Mouse (Mus musculus) brain, embryonic 14.5 days (tissue): Measurements from ENCODE around the gene Pik3r5. TPM values are rescaled to one million over a fixed set of nuclear protein-coding genes. Genes with fewer than 3 reads are reported as not detected.

Experiments used
- DNase-seq: peaks from one replicate; pipeline ENCODE4 v3.0.0-alpha.2; 2011; ENCODE audit warnings: low read depth
- CTCF ChIP-seq: fragments of 200-500 bp; IDR thresholded peaks from 2 replicates; pipeline ENCODE4 v1.5.1; 2012; ENCODE audit warnings: inconsistent platforms, mild to moderate bottlenecking, moderate library complexity, borderline replicate concordance; ENCODE audit not compliant: insufficient read depth, insufficient read length; ENCODE audit errors: extremely low read depth
- POLR2A ChIP-seq: fragments of 200-500 bp; IDR thresholded peaks from 2 replicates; pipeline ENCODE4 v1.6.1; 2012; ENCODE audit warnings: mild to moderate bottlenecking, inconsistent platforms, borderline replicate concordance; ENCODE audit not compliant: poor library complexity, insufficient read depth, insufficient read length, severe bottlenecking; ENCODE audit errors: extremely low read depth
- polyA plus RNA-seq: library from polyadenylated mRNA; depleted of rRNA; stranded (reverse); fragments of >200 nt; gene quantifications from 2 replicates; pipeline ENCODE4 v1.2.3, GENCODE M21; 2012

Gene Pik3r5
- polyA plus RNA-seq, 1 experiment, result 0.74 TPM

GRCm38 (mm10) chr11:68434697-68435096 lies 2.8 kb downstream of the Pik3r5 start:
- no peak for DNase-seq
- no peak for TF ChIP-seq CTCF
- no peak for TF ChIP-seq POLR2A

GRCm38 (mm10) chr11:68435601-68436000 lies 3.7 kb downstream of the Pik3r5 start:
- TF ChIP-seq POLR2A (no peak), CTCF (no peak)
- DNase-seq, result no peak

GRCm38 (mm10) chr11:68436376-68436775 lies 4.5 kb downstream of the Pik3r5 start:
- DNase-seq, result no peak
- no peak for TF ChIP-seq CTCF

GRCm38 (mm10) chr11:68440100-68440499 lies 8.2 kb downstream of the Pik3r5 start:
- no peak for DNase-seq

GRCm38 (mm10) chr11:68440965-68441364 lies 9.0 kb downstream of the Pik3r5 start:
- TF ChIP-seq POLR2A (no peak), CTCF (no peak)
- no peak for DNase-seq

More at GRCm38 (mm10) chr11:68440100-68440499, 8.2 kb downstream of the Pik3r5 start:
- TF ChIP-seq CTCF (no peak), POLR2A (no peak)

GRCm38 (mm10) chr11:68442346-68442745 lies 10.4 kb downstream of the Pik3r5 start:
- DNase-seq, result no peak
- TF ChIP-seq CTCF, result no peak
- TF ChIP-seq POLR2A, result no peak

- no peak for DNase-seq
- TF ChIP-seq POLR2A (no peak), CTCF (no peak)
Observed at GRCm38 (mm10) chr11:68442983-68443638, 11.2 kb downstream of the Pik3r5 start.

- no peak for TF ChIP-seq CTCF
Observed at GRCm38 (mm10) chr11:68445901-68446300, 14.0 kb downstream of the Pik3r5 start.

GRCm38 (mm10) chr11:68446547-68446946 lies 14.6 kb downstream of the Pik3r5 start:
- no peak for TF ChIP-seq CTCF
- TF ChIP-seq POLR2A, result no peak
- DNase-seq, result no peak

More at GRCm38 (mm10) chr11:68445901-68446300, 14.0 kb downstream of the Pik3r5 start:
- no peak for DNase-seq

GRCm38 (mm10) chr11:68447242-68447641 lies 15.3 kb downstream of the Pik3r5 start:
- DNase-seq, result no peak
- no peak for TF ChIP-seq POLR2A
- no peak for TF ChIP-seq CTCF

GRCm38 (mm10) chr11:68448356-68448755 lies 16.4 kb downstream of the Pik3r5 start:
- TF ChIP-seq CTCF, result no peak
- TF ChIP-seq POLR2A, result no peak

GRCm38 (mm10) chr11:68451282-68451735 lies 19.4 kb downstream of the Pik3r5 start:
- DNase-seq, result peak; percentile 7

More at GRCm38 (mm10) chr11:68448356-68448755, 16.4 kb downstream of the Pik3r5 start:
- DNase-seq, result no peak

More at GRCm38 (mm10) chr11:68451282-68451735, 19.4 kb downstream of the Pik3r5 start:
- TF ChIP-seq CTCF (no peak), POLR2A (no peak)
